Mouse (Mus musculus): ENCODE data around the gene Vmn2r22. TPM values are rescaled to one million over a fixed set of nuclear protein-coding genes. Genes with fewer than 3 reads are reported as not detected.
"Not testable (repeated sequence)": the region's sequence is repeated elsewhere in the genome, so short reads cannot be mapped to it uniquely, and the experiment has no call there.

The Vmn2r22 gene
- not detected in 2 replicates for polyA plus RNA-seq (2015; fragmentation: Nextera tagmentation; extraction: Ambion mirVana)

DNA sequence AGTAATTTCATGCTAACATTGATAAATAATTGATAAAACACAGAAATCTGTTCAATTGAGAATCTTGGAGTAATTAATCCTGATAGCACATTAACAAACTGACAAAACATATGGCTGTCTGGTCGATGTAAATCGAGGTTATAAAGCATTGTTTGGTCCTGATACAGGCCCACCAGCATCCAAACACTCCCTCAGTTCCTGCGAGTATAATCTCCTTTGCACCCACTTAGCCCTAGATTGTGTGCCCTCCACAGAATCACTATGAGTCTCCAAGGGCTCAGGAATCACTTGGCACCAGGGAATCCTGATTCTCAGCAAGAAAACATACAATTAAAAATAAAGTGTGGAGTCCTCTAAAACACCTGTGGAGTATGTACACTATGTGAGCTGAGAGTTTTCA, at the start of gene Vmn2r22:
Gene Vmn2r22 (minus strand): TSS at position 101 of the 400 bp plus-strand sequence.
- H3K27me3 ChIP-seq (ENCODE audit: control insufficient read depth, insufficient read depth, low read depth, low read length); H3K9ac ChIP-seq (ENCODE audit: low read length); H3K4me2 ChIP-seq (ENCODE audit: low read depth, low read length); H3K4me3 ChIP-seq (ENCODE audit: low read length); H3K4me1 ChIP-seq (replicated peaks; ENCODE audit: control insufficient read depth, insufficient read depth, low read length); ATAC-seq (ENCODE audit: low read depth); H3K27ac ChIP-seq (ENCODE audit: low read length); H3K9me3 ChIP-seq (ENCODE audit: control insufficient read depth, low read length); H3K36me3 ChIP-seq (ENCODE audit: control insufficient read depth, insufficient read depth, low read length): not testable (repeated sequence)
- 42% methylated on average over 3 of the region's 3 CpGs for WGBS

GRCm38 (mm10) chr6:123697213-123697612, 46.7 kb upstream of the Vmn2r22 start:
- ATAC-seq (ENCODE audit: low read depth), result no peak
- Histone ChIP-seq H3K9ac (ENCODE audit: low read length) (no peak overlapping the region), H3K9me3 (ENCODE audit: control insufficient read depth, low read length) (no peaks in the 10 kb centered on the region), H3K27ac (ENCODE audit: low read length) (no peak overlapping the region), H3K36me3 (ENCODE audit: control insufficient read depth, insufficient read depth, low read length) (no peaks in the 10 kb centered on the region), H3K4me2 (ENCODE audit: low read depth, low read length) (no peak overlapping the region), H3K27me3 (ENCODE audit: control insufficient read depth, insufficient read depth, low read depth, low read length) (no peaks in the 10 kb centered on the region), H3K4me3 (ENCODE audit: low read length) (no peak overlapping the region), H3K4me1 (replicated peaks; ENCODE audit: control insufficient read depth, insufficient read depth, low read length) (no peaks in the 10 kb centered on the region)

GRCm38 (mm10) chr6:123696639-123697038, 46.1 kb upstream of the Vmn2r22 start:
- 44% methylated on average over 1 of the region's 1 CpGs for WGBS
- not testable (repeated sequence) for H3K36me3 ChIP-seq (ENCODE audit: control insufficient read depth, insufficient read depth, low read length); H3K4me1 ChIP-seq (replicated peaks; ENCODE audit: control insufficient read depth, insufficient read depth, low read length); H3K9me3 ChIP-seq (ENCODE audit: control insufficient read depth, low read length); H3K4me3 ChIP-seq (ENCODE audit: low read length); H3K27me3 ChIP-seq (ENCODE audit: control insufficient read depth, insufficient read depth, low read depth, low read length); H3K9ac ChIP-seq (ENCODE audit: low read length); H3K27ac ChIP-seq (ENCODE audit: low read length); H3K4me2 ChIP-seq (ENCODE audit: low read depth, low read length); ATAC-seq (ENCODE audit: low read depth)

- Histone ChIP-seq H3K27me3 (ENCODE audit: control insufficient read depth, insufficient read depth, low read depth, low read length) (no peaks in the 10 kb centered on the region), H3K9me3 (ENCODE audit: control insufficient read depth, low read length) (no peaks in the 10 kb centered on the region), H3K4me3 (ENCODE audit: low read length) (no peak overlapping the region), H3K4me2 (ENCODE audit: low read depth, low read length) (no peak overlapping the region), H3K9ac (ENCODE audit: low read length) (no peak overlapping the region), H3K36me3 (ENCODE audit: control insufficient read depth, insufficient read depth, low read length) (no peaks in the 10 kb centered on the region), H3K4me1 (replicated peaks; ENCODE audit: control insufficient read depth, insufficient read depth, low read length) (no peaks in the 10 kb centered on the region), H3K27ac (ENCODE audit: low read length) (no peak overlapping the region)
- 32% methylated on average over 6 of the region's 6 CpGs for WGBS
- no peak for ATAC-seq (ENCODE audit: low read depth)
Measured at GRCm38 (mm10) chr6:123657040-123657439, 6.5 kb upstream of the Vmn2r22 start.

GRCm38 (mm10) chr6:123639394-123639793, 11.1 kb downstream of the Vmn2r22 start:
- not testable (repeated sequence) for H3K27me3 ChIP-seq (ENCODE audit: control insufficient read depth, insufficient read depth, low read depth, low read length); H3K36me3 ChIP-seq (ENCODE audit: control insufficient read depth, insufficient read depth, low read length); ATAC-seq (ENCODE audit: low read depth); H3K9me3 ChIP-seq (ENCODE audit: control insufficient read depth, low read length); H3K4me3 ChIP-seq (ENCODE audit: low read length); H3K9ac ChIP-seq (ENCODE audit: low read length); H3K4me1 ChIP-seq (replicated peaks; ENCODE audit: control insufficient read depth, insufficient read depth, low read length); H3K27ac ChIP-seq (ENCODE audit: low read length); H3K4me2 ChIP-seq (ENCODE audit: low read depth, low read length)
- 60% methylated on average over 4 of the region's 4 CpGs for WGBS

- H3K4me3 ChIP-seq (ENCODE audit: low read length); H3K27ac ChIP-seq (ENCODE audit: low read length); ATAC-seq (ENCODE audit: low read depth); H3K9ac ChIP-seq (ENCODE audit: low read length); H3K9me3 ChIP-seq (ENCODE audit: control insufficient read depth, low read length); H3K4me1 ChIP-seq (replicated peaks; ENCODE audit: control insufficient read depth, insufficient read depth, low read length); H3K4me2 ChIP-seq (ENCODE audit: low read depth, low read length); H3K27me3 ChIP-seq (ENCODE audit: control insufficient read depth, insufficient read depth, low read depth, low read length); H3K36me3 ChIP-seq (ENCODE audit: control insufficient read depth, insufficient read depth, low read length): not testable (repeated sequence)
- WGBS, result no CpG with 5 or more reads among the region's 2 CpGs
Measured at GRCm38 (mm10) chr6:123623784-123624183, 26.7 kb downstream of the Vmn2r22 start.

- not testable (repeated sequence) for H3K27ac ChIP-seq (ENCODE audit: low read length); H3K36me3 ChIP-seq (ENCODE audit: control insufficient read depth, insufficient read depth, low read length); H3K9ac ChIP-seq (ENCODE audit: low read length); H3K4me1 ChIP-seq (replicated peaks; ENCODE audit: control insufficient read depth, insufficient read depth, low read length); H3K27me3 ChIP-seq (ENCODE audit: control insufficient read depth, insufficient read depth, low read depth, low read length); ATAC-seq (ENCODE audit: low read depth); H3K9me3 ChIP-seq (ENCODE audit: control insufficient read depth, low read length); H3K4me3 ChIP-seq (ENCODE audit: low read length); H3K4me2 ChIP-seq (ENCODE audit: low read depth, low read length)
- WGBS, result no CpG with 5 or more reads among the region's 5 CpGs
Measured at GRCm38 (mm10) chr6:123588368-123588767, 62.2 kb downstream of the Vmn2r22 start.

GRCm38 (mm10) chr6:123587796-123588328, 62.7 kb downstream of the Vmn2r22 start:
- not testable (repeated sequence) for H3K27ac ChIP-seq (ENCODE audit: low read length); H3K4me1 ChIP-seq (replicated peaks; ENCODE audit: control insufficient read depth, insufficient read depth, low read length); H3K4me3 ChIP-seq (ENCODE audit: low read length); H3K4me2 ChIP-seq (ENCODE audit: low read depth, low read length); H3K36me3 ChIP-seq (ENCODE audit: control insufficient read depth, insufficient read depth, low read length); H3K9me3 ChIP-seq (ENCODE audit: control insufficient read depth, low read length); H3K9ac ChIP-seq (ENCODE audit: low read length); H3K27me3 ChIP-seq (ENCODE audit: control insufficient read depth, insufficient read depth, low read depth, low read length); ATAC-seq (ENCODE audit: low read depth)
- no CpG with 5 or more reads among the region's 2 CpGs for WGBS

- not testable (repeated sequence) for ATAC-seq (ENCODE audit: low read depth); H3K36me3 ChIP-seq (ENCODE audit: control insufficient read depth, insufficient read depth, low read length); H3K9me3 ChIP-seq (ENCODE audit: control insufficient read depth, low read length); H3K4me1 ChIP-seq (replicated peaks; ENCODE audit: control insufficient read depth, insufficient read depth, low read length); H3K4me2 ChIP-seq (ENCODE audit: low read depth, low read length); H3K27ac ChIP-seq (ENCODE audit: low read length); H3K4me3 ChIP-seq (ENCODE audit: low read length); H3K9ac ChIP-seq (ENCODE audit: low read length); H3K27me3 ChIP-seq (ENCODE audit: control insufficient read depth, insufficient read depth, low read depth, low read length)
- no CpG with 5 or more reads among the region's 1 CpGs for WGBS
Measured at GRCm38 (mm10) chr6:123583988-123584387, 66.5 kb downstream of the Vmn2r22 start.

DNA sequence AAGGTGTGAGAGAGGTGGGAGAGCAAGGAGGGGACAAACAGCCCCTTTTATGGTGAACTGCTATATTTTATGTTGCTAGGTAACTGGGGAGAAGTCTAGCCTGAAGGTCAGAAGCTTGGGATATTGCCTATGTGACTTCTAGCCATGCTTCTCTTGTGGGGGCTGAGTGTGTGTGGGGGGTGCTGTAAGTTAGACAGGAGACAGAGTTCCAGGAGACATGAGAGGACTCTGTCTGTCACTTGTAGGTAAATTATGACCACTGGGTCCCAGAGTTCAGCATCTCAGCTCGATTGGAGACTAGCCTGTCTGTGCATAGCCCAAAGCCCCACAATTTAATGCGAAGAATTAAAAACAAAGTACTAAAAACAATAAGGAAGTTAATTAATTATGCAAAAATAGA, 75.8 kb downstream of the Vmn2r22 start:
- not testable (repeated sequence) for ATAC-seq (ENCODE audit: low read depth)

More for the DNA sequence above, 75.8 kb downstream of the Vmn2r22 start:
- not testable (repeated sequence) for H3K9ac ChIP-seq (ENCODE audit: low read length); H3K4me1 ChIP-seq (replicated peaks; ENCODE audit: control insufficient read depth, insufficient read depth, low read length); H3K27ac ChIP-seq (ENCODE audit: low read length); H3K4me3 ChIP-seq (ENCODE audit: low read length); H3K9me3 ChIP-seq (ENCODE audit: control insufficient read depth, low read length); H3K4me2 ChIP-seq (ENCODE audit: low read depth, low read length); H3K27me3 ChIP-seq (ENCODE audit: control insufficient read depth, insufficient read depth, low read depth, low read length); H3K36me3 ChIP-seq (ENCODE audit: control insufficient read depth, insufficient read depth, low read length)
- no CpG with 5 or more reads among the region's 2 CpGs for WGBS
